Mouse (Mus musculus): ENCODE measurements at regions not wholly inside any gene's neighbourhood (a gene's known extent, or its start where the extent isn't known, plus 50 kb on each side); places are given as distances from the start of the nearest gene placed in this dataset.

DNA sequence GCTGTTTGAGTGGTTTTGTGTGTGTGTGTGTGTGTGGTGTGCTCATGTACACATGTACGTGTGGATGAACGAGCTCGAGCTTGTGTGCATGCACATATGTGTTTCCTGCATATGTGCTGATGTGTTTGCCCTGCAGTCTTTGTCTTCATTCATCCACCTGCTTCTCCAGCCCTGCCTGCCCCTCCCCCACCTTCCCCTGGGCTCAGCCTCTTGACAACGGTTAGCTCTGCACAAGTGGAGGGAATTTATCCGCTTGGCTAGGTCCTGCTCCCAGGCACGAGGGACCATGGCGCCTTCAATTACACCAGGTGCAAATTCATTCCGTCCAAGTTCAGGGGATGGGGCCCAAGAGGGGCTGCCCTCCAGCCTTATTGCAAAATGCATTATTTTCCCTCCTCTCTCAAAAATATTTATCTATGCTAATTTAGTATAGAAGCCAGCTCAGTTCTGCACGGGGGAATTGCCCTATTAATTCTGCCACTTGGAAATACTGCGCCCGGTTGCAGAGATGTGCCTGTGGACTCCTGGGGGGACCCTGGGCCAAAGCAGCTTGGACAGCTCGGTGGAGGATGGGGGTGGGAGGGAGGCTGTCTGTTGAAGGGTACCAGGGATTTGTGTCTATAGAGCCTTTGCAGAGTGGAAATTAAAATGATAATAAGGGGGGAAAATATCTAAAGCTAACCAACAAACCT is 111.1 kb downstream of the Tpra1 start:
- TF ChIP-seq CTCF (IDR thresholded peaks at IDR 0.05) (no peak), POLR2A (IDR thresholded peaks at IDR 0.05; ENCODE audit: insufficient read depth, low read depth, low read length) (no peak), EP300 (IDR thresholded peaks at IDR 0.05; ENCODE audit: insufficient read depth, low read depth, low read length) (no peak)
